Comparison of ENCODE assay signal across 14 mouse cellular contexts in genomic region chr19:53191867-53192487, GRCm38 (mm10). TPM values are rescaled to one million over a fixed set of nuclear protein-coding genes. Genes with fewer than 3 reads are reported as not detected.
DNase-seq lines count a peak whose midpoint lies in the region; ATAC-seq lines count a peak whose summit lies in the region.
"Had no signal": no experiment of that assay in that cellular context is flagged by ENCODE, and none has a peak within 500 bp of the region (broad histone marks: within the 10 kb centered on the region; RNA-seq: fewer than 3 reads in every experiment).

No protein-coding gene starts in this region.

- H3K9me3 ChIP-seq in heart, embryonic 10.5 days = no peaks in the 10 kb centered on the region
- no peaks in the 10 kb centered on the region for H3K9me3 ChIP-seq in heart, embryonic 16.5 days (replicated peaks; ENCODE audit: control insufficient read depth, low read length)
- no peaks in the 10 kb centered on the region for H3K9me3 ChIP-seq in hindbrain, embryonic 12.5 days (replicated peaks)
- no peaks in the 10 kb centered on the region for H3K9me3 ChIP-seq in forebrain, embryonic 15.5 days

- H3K4me2 ChIP-seq in heart, embryonic 16.5 days (ENCODE audit: low read depth, low read length) = peak overlapping the region; percentile 0; the same call in 1 of the 2 replicates
- no peak overlapping the region for H3K4me2 ChIP-seq in hindbrain, embryonic 12.5 days (replicated peaks)
- H3K4me2 ChIP-seq in forebrain, embryonic 15.5 days (replicated peaks) = no peak overlapping the region

- DNase-seq in heart, embryonic 10.5 days (ENCODE audit: low spot score) = no peak
- DNase-seq in heart, postnatal 14 days = no peak
- DNase-seq in c-Kit-positive CD71-positive TER-119-positive erythroid progenitor cells, embryonic 14.5 days (ENCODE audit: low spot score) = peak; percentile 59
- no peak for DNase-seq in embryo, embryonic 11 days
- DNase-seq: adrenal gland, postnatal 14 days; cerebellum, postnatal 25 days; lung, adult 2 months; right cerebral cortex, postnatal 14 days had no signal

- H3K4me3 ChIP-seq in heart, embryonic 10.5 days = no peak overlapping the region
- H3K4me3 ChIP-seq in heart, embryonic 16.5 days (ENCODE audit: low read length) = no peak overlapping the region
- no peak overlapping the region for H3K4me3 ChIP-seq in hindbrain, embryonic 12.5 days
- no peak overlapping the region for H3K4me3 ChIP-seq in forebrain, embryonic 15.5 days

- no peak for ATAC-seq in heart, embryonic 16.5 days (replicated peaks; ENCODE audit: extremely low read depth, insufficient read depth, low FRiP score)
- ATAC-seq in megakaryocyte progenitor cell, adult 5-6 weeks (replicated peaks; ENCODE audit: poor library complexity) = peak; percentile 22; the same call in 1 of the 2 replicates
- no peak for ATAC-seq in hindbrain, embryonic 12.5 days (ENCODE audit: low FRiP score)
- no peak for ATAC-seq in forebrain, embryonic 15.5 days (replicated peaks)
- ATAC-seq: hindbrain, postnatal 0 days had no signal

- H3K27ac ChIP-seq in heart, embryonic 10.5 days = peak overlapping the region; percentile 42; the same call in 1 of the 2 replicates
- H3K27ac ChIP-seq in heart, embryonic 16.5 days (ENCODE audit: low read length) = peak overlapping the region; percentile 47
- H3K27ac ChIP-seq in hindbrain, embryonic 12.5 days = no peak overlapping the region
- H3K27ac ChIP-seq in forebrain, embryonic 15.5 days (replicated peaks) = no peak overlapping the region
- H3K27ac ChIP-seq: hindbrain, postnatal 0 days; kidney, postnatal 0 days had no signal

- H3K9ac ChIP-seq in heart, embryonic 16.5 days (ENCODE audit: low read length) = 0 out of 2 replicates have a peak overlapping the region, but pooled peaks have one; percentile 46
- H3K9ac ChIP-seq in hindbrain, embryonic 12.5 days = no peak overlapping the region
- H3K9ac ChIP-seq in forebrain, embryonic 15.5 days (replicated peaks) = no peak overlapping the region

- intact Hi-C loops in heart, postnatal 14 days (cut with DNase I) = loop anchor here (5.0 kb wide), 2 partner anchors 50 to 120 kb away; partner anchors contain the start of genes Add3 and Mxi1

- H3K27me3 ChIP-seq in heart, embryonic 10.5 days (ENCODE audit: insufficient read depth, poor library complexity, severe bottlenecking) = no peaks in the 10 kb centered on the region
- H3K27me3 ChIP-seq in heart, embryonic 16.5 days (ENCODE audit: control insufficient read depth, insufficient read depth, low read length) = no peaks in the 10 kb centered on the region
- no peaks in the 10 kb centered on the region for H3K27me3 ChIP-seq in hindbrain, embryonic 12.5 days
- no peaks in the 10 kb centered on the region for H3K27me3 ChIP-seq in forebrain, embryonic 15.5 days

- 31% methylated on average over 6 of the region's 6 CpGs for WGBS in heart, embryonic 10.5 days
- 21% methylated on average over 6 of the region's 6 CpGs for WGBS in heart, embryonic 16.5 days
- WGBS in hindbrain, embryonic 12.5 days = 68% methylated on average over 6 of the region's 6 CpGs
- 75% methylated on average over 6 of the region's 6 CpGs for WGBS in forebrain, embryonic 15.5 days

- H3K4me1 ChIP-seq in heart, embryonic 10.5 days = peaks cover 77% of the 10 kb centered on the region
- peaks cover 70% of the 10 kb centered on the region for H3K4me1 ChIP-seq in heart, embryonic 16.5 days (ENCODE audit: control insufficient read depth, insufficient read depth, low read length)
- peaks cover 13% of the 10 kb centered on the region for H3K4me1 ChIP-seq in hindbrain, embryonic 12.5 days
- peaks cover 8% of the 10 kb centered on the region; the same call in 1 of the 2 replicates for H3K4me1 ChIP-seq in forebrain, embryonic 15.5 days

- peaks cover 10% of the 10 kb centered on the region; the same call in 1 of the 2 replicates for H3K36me3 ChIP-seq in heart, embryonic 10.5 days
- no peaks in the 10 kb centered on the region for H3K36me3 ChIP-seq in heart, embryonic 16.5 days (ENCODE audit: control insufficient read depth, insufficient read depth)
- no peaks in the 10 kb centered on the region for H3K36me3 ChIP-seq in hindbrain, embryonic 12.5 days
- no peaks in the 10 kb centered on the region for H3K36me3 ChIP-seq in forebrain, embryonic 15.5 days

RNA-seq across cellular contexts. Expression of gene Add3, which starts 51.7 kb away (rescaled TPM):
- 128 and 173 TPM in 2 replicates for polyA plus RNA-seq in heart, embryonic 10.5 days (2016; fragmentation: Nextera tagmentation; extraction: Ambion mirVana)
- 10 to 100 TPM; 63.4 to 65.2 TPM for total RNA-seq in heart, postnatal 14 days (2021)
- polyA plus RNA-seq in heart, embryonic 16.5 days (2015; fragmentation: Nextera tagmentation; extraction: Ambion mirVana) = 107 and 109 TPM in 2 replicates
- 36.6 and 37.5 TPM in 2 replicates for total RNA-seq in megakaryocyte progenitor cell, adult 5-6 weeks (2015)
- 43.8 and 46.8 TPM in 2 replicates for total RNA-seq in megakaryocyte progenitor cell, adult 5-6 weeks (2017)
- polyA plus RNA-seq in hindbrain, embryonic 12.5 days (2016; fragmentation: Nextera tagmentation; extraction: Ambion mirVana) = 55.5 and 56.0 TPM in 2 replicates
- 29.9 and 31.5 TPM in 2 replicates for polyA plus RNA-seq in forebrain, embryonic 15.5 days (2015; fragmentation: Nextera tagmentation; extraction: Ambion mirVana)

Comparison
In these comparisons a context has a peak if more than half of its experiments do, and no peak if none do; other contexts are left out.
1. H3K27ac ChIP-seq: peak in heart, embryonic 10.5 days (single experiment) and heart, embryonic 16.5 days (single experiment); none in hindbrain, embryonic 12.5 days (single experiment) and forebrain, embryonic 15.5 days (single experiment).